Mouse (Mus musculus): Measurements from ENCODE around the gene Psmb1.

GRCm38 (mm10) chr17:15499656-15500394, at the start of gene Psmb1, which contains the start of gene Tbp:
- TF ChIP-seq CTCF (IDR thresholded peaks at IDR 0.05; ENCODE audit: extremely low read depth, insufficient read depth, low read length) (no peak), POLR2A (IDR thresholded peaks at IDR 0.05; ENCODE audit: extremely low read depth, insufficient read depth, low read length) (peak; percentile 77; the same call in 1 of the 2 replicates)

Measured in cortical plate, adult 2 months (tissue).